Mouse (Mus musculus) retina, adult 2 months (tissue): Measurements from ENCODE around the gene Map7.
A peak's percentile ranks its signal among the peaks of the same experiment; 100 is the strongest.

ENCODE experiments used
- DNase-seq: peaks from one replicate; pipeline ENCODE4 v3.0.0-alpha.2; 2012; ENCODE audit warnings: low read depth, low spot score

Gene Map7

GRCm38 (mm10) chr10:20148130-20148772, at the start of gene Map7:
Gene Map7 (plus strand): TSS chr10:20148471.
- no peak for DNase-seq

GRCm38 (mm10) chr10:20101456-20101855, 46.8 kb upstream of the Map7 start:
- no peak for DNase-seq

- DNase-seq = no peak
These were observed 43.9 kb upstream of the Map7 start for GRCm38 (mm10) chr10:20104271-20104931.

- no peak for DNase-seq
These were observed 42.7 kb upstream of the Map7 start for GRCm38 (mm10) chr10:20105575-20105974.

- no peak for DNase-seq
These were observed 41.2 kb upstream of the Map7 start for GRCm38 (mm10) chr10:20107031-20107430.

- no peak for DNase-seq
These were observed 36.8 kb upstream of the Map7 start for GRCm38 (mm10) chr10:20111508-20111907.

- DNase-seq = no peak
These were observed 36.0 kb upstream of the Map7 start for GRCm38 (mm10) chr10:20112026-20112973.

GRCm38 (mm10) chr10:20119504-20120425, 28.5 kb upstream of the Map7 start:
- no peak for DNase-seq

GRCm38 (mm10) chr10:20121981-20122380, 26.3 kb upstream of the Map7 start:
- DNase-seq = no peak

GRCm38 (mm10) chr10:20123401-20123800, 24.9 kb upstream of the Map7 start:
- DNase-seq = no peak

GRCm38 (mm10) chr10:20124576-20124975, 23.7 kb upstream of the Map7 start:
- DNase-seq = no peak

GRCm38 (mm10) chr10:20125226-20125625, 23.0 kb upstream of the Map7 start:
- DNase-seq = peak; percentile 46

GRCm38 (mm10) chr10:20132933-20133652, 15.2 kb upstream of the Map7 start:
- DNase-seq = no peak

GRCm38 (mm10) chr10:20135350-20136058, 12.8 kb upstream of the Map7 start:
- DNase-seq = no peak

GRCm38 (mm10) chr10:20136505-20136904, 11.8 kb upstream of the Map7 start:
- no peak for DNase-seq

- no peak for DNase-seq
These were observed 6.9 kb upstream of the Map7 start for GRCm38 (mm10) chr10:20141376-20141775.

GRCm38 (mm10) chr10:20148773-20149120, 476 bp downstream of the Map7 start:
- peak; percentile 75 for DNase-seq

GRCm38 (mm10) chr10:20149121-20149834, 1.0 kb downstream of the Map7 start:
- DNase-seq = no peak

- no peak for DNase-seq
These were observed 1.6 kb downstream of the Map7 start for GRCm38 (mm10) chr10:20149835-20150355.
